Mouse (Mus musculus): Measurements from ENCODE around the gene Olfr1093. TPM values are rescaled to one million over a fixed set of nuclear protein-coding genes. Genes with fewer than 3 reads are reported as not detected.

Gene Olfr1093
- polyA plus RNA-seq, 1 experiment, result not detected

- no peak within 1 kb of the TSS for H3K4me2 ChIP-seq (ENCODE audit: low read depth)
- H3K79me2 ChIP-seq (ENCODE audit: control insufficient read depth, insufficient read depth), result no peaks in the 10 kb centered on the region
- H3K27me3 ChIP-seq (ENCODE audit: control insufficient read depth, insufficient read depth, insufficient read length), result no peaks in the 10 kb centered on the region
- H3ac ChIP-seq (ENCODE audit: control insufficient read depth, insufficient read length), result no peak within 1 kb of the TSS
- no peaks in the 10 kb centered on the region for H3K36me3 ChIP-seq (ENCODE audit: control insufficient read depth, insufficient read depth)
- TF ChIP-seq POLR2A (IDR thresholded peaks at IDR 0.05; ENCODE audit: insufficient read length, low read depth) (no peak), E2F4 (IDR thresholded peaks at IDR 0.05; ENCODE audit: insufficient read depth) (no peak)
- no peak within 1 kb of the TSS for H3K4me3 ChIP-seq
Measured at GRCm38 (mm10) chr2:86809918-86810317, 27.6 kb downstream of the Olfr1093 start, which contains the start of gene Olfr141. Olfr141 (minus strand) TSS chr2:86810018.

- Histone ChIP-seq H3K4me2 (ENCODE audit: low read depth) (no peak within 1 kb of the TSS), H3K79me2 (ENCODE audit: control insufficient read depth, insufficient read depth) (no peaks in the 10 kb centered on the region), H3K4me3 (no peak within 1 kb of the TSS), H3K36me3 (ENCODE audit: control insufficient read depth, insufficient read depth) (no peaks in the 10 kb centered on the region), H3ac (ENCODE audit: control insufficient read depth, insufficient read length) (no peak within 1 kb of the TSS), H3K27me3 (ENCODE audit: control insufficient read depth, insufficient read depth, insufficient read length) (no peaks in the 10 kb centered on the region)
- TF ChIP-seq CEBPB (IDR thresholded peaks at IDR 0.05; ENCODE audit: insufficient read depth, poor library complexity, severe bottlenecking) (no peak), USF1 (IDR thresholded peaks at IDR 0.05; ENCODE audit: low read depth) (no peak)
Measured at GRCm38 (mm10) chr2:86824363-86824762, 42.1 kb downstream of the Olfr1093 start, which contains the start of gene Olfr1094. Olfr1094 (plus strand) TSS chr2:86824663.

Other genes starting within 250 kb of the Olfr1093 start
- not detected for gene Olfr1079, start 240.0 kb upstream of the Olfr1093 start, polyA plus RNA-seq (2012; fragmentation: generic; extraction: Trizol)
- not detected for gene Olfr1080, start 224.2 kb upstream of the Olfr1093 start, polyA plus RNA-seq (2012; fragmentation: generic; extraction: Trizol)
- not detected for gene Olfr1082, start 183.5 kb upstream of the Olfr1093 start, polyA plus RNA-seq (2012; fragmentation: generic; extraction: Trizol)
- gene Olfr1084, start 142.8 kb upstream of the Olfr1093 start, polyA plus RNA-seq (2012; fragmentation: generic; extraction: Trizol), result not detected
- not detected for gene Olfr1085, start 120.5 kb upstream of the Olfr1093 start, polyA plus RNA-seq (2012; fragmentation: generic; extraction: Trizol)
- not detected for gene Olfr1086, start 102.4 kb upstream of the Olfr1093 start, polyA plus RNA-seq (2012; fragmentation: generic; extraction: Trizol)
- gene Olfr1087, start 84.1 kb upstream of the Olfr1093 start, polyA plus RNA-seq (2012; fragmentation: generic; extraction: Trizol), result not detected
- not detected for gene Olfr1089, start 48.8 kb upstream of the Olfr1093 start, polyA plus RNA-seq (2012; fragmentation: generic; extraction: Trizol)
- gene Olfr1090, start 23.5 kb upstream of the Olfr1093 start, polyA plus RNA-seq (2012; fragmentation: generic; extraction: Trizol), result not detected
- not detected for gene Olfr141, start 27.5 kb downstream of the Olfr1093 start, polyA plus RNA-seq (2012; fragmentation: generic; extraction: Trizol)
- gene Olfr1094, start 42.2 kb downstream of the Olfr1093 start, polyA plus RNA-seq (2012; fragmentation: generic; extraction: Trizol), result not detected
- gene Olfr1095, start 69.2 kb downstream of the Olfr1093 start, polyA plus RNA-seq (2012; fragmentation: generic; extraction: Trizol), result not detected
- gene Gm13723, start 92.3 kb downstream of the Olfr1093 start, polyA plus RNA-seq (2012; fragmentation: generic; extraction: Trizol), result not detected
- gene Olfr1097, start 109.7 kb downstream of the Olfr1093 start, polyA plus RNA-seq (2012; fragmentation: generic; extraction: Trizol), result not detected
- gene Olfr1098, start 142.1 kb downstream of the Olfr1093 start, polyA plus RNA-seq (2012; fragmentation: generic; extraction: Trizol), result not detected
- gene Olfr1099, start 178.2 kb downstream of the Olfr1093 start, polyA plus RNA-seq (2012; fragmentation: generic; extraction: Trizol), result not detected
- gene Olfr1100, start 197.5 kb downstream of the Olfr1093 start, polyA plus RNA-seq (2012; fragmentation: generic; extraction: Trizol), result not detected
- not detected for gene Olfr1101, start 208.7 kb downstream of the Olfr1093 start, polyA plus RNA-seq (2012; fragmentation: generic; extraction: Trizol)
- gene Olfr1102, start 215.9 kb downstream of the Olfr1093 start, polyA plus RNA-seq (2012; fragmentation: generic; extraction: Trizol), result not detected
- not detected for gene Olfr1104, start 244.6 kb downstream of the Olfr1093 start, polyA plus RNA-seq (2012; fragmentation: generic; extraction: Trizol)

Data from myocyte (in vitro differentiated cells).